Mouse (Mus musculus): ENCODE data around the gene Uvssa. TPM values are rescaled to one million over a fixed set of nuclear protein-coding genes. Genes with fewer than 3 reads are reported as not detected.

The Uvssa gene
- polyA plus RNA-seq, 1 experiment from 2014 or later = 12.0 TPM

GRCm38 (mm10) chr5:33343571-33343970 lies 34.8 kb upstream of the Uvssa start:
- Histone ChIP-seq H3K36me3 (ENCODE audit: control insufficient read depth, insufficient read depth, low read length) (0 out of 2 replicates have a peak, but pooled peaks cover 7% of the 10 kb centered on the region), H3K4me3 (ENCODE audit: low read depth, low read length) (no peak overlapping the region), H3K4me1 (ENCODE audit: control insufficient read depth, insufficient read depth, low read length) (no peaks in the 10 kb centered on the region), H3K9ac (replicated peaks; ENCODE audit: low read depth, low read length) (no peak overlapping the region), H3K4me2 (replicated peaks; ENCODE audit: low read depth, low read length) (no peak overlapping the region), H3K27ac (ENCODE audit: low read length) (no peak overlapping the region), H3K9me3 (ENCODE audit: control insufficient read depth, low read depth, low read length) (no peaks in the 10 kb centered on the region), H3K27me3 (ENCODE audit: control insufficient read depth, insufficient read depth, low read length) (no peaks in the 10 kb centered on the region)
- no peak for ATAC-seq (ENCODE audit: insufficient number of reproducible peaks, insufficient read depth, low FRiP score, low read depth)

- Histone ChIP-seq H3K9ac (replicated peaks; ENCODE audit: low read depth, low read length) (no peak overlapping the region), H3K4me3 (ENCODE audit: low read depth, low read length) (no peak overlapping the region), H3K27ac (ENCODE audit: low read length) (no peak overlapping the region), H3K4me1 (ENCODE audit: control insufficient read depth, insufficient read depth, low read length) (no peaks in the 10 kb centered on the region), H3K4me2 (replicated peaks; ENCODE audit: low read depth, low read length) (no peak overlapping the region), H3K27me3 (ENCODE audit: control insufficient read depth, insufficient read depth, low read length) (no peaks in the 10 kb centered on the region), H3K9me3 (ENCODE audit: control insufficient read depth, low read depth, low read length) (no peaks in the 10 kb centered on the region), H3K36me3 (ENCODE audit: control insufficient read depth, insufficient read depth, low read length) (0 out of 2 replicates have a peak, but pooled peaks cover 7% of the 10 kb centered on the region)
- 90% methylated on average over 3 of the region's 3 CpGs for WGBS
- no peak for ATAC-seq (ENCODE audit: insufficient number of reproducible peaks, insufficient read depth, low FRiP score, low read depth)
Measured at GRCm38 (mm10) chr5:33344070-33344469, 34.3 kb upstream of the Uvssa start.

- H3K27ac ChIP-seq (ENCODE audit: low read length) = no peak overlapping the region
- no peak for ATAC-seq (ENCODE audit: insufficient number of reproducible peaks, insufficient read depth, low FRiP score, low read depth)
- no peak overlapping the region for H3K4me2 ChIP-seq (replicated peaks; ENCODE audit: low read depth, low read length)
- 71% methylated on average over 3 of the region's 3 CpGs for WGBS
- peaks cover 1% of the 10 kb centered on the region for H3K4me1 ChIP-seq (ENCODE audit: control insufficient read depth, insufficient read depth, low read length)
- H3K9ac ChIP-seq (replicated peaks; ENCODE audit: low read depth, low read length) = no peak overlapping the region
- no peaks in the 10 kb centered on the region for H3K27me3 ChIP-seq (ENCODE audit: control insufficient read depth, insufficient read depth, low read length)
- no peak overlapping the region for H3K4me3 ChIP-seq (ENCODE audit: low read depth, low read length)
- H3K36me3 ChIP-seq (ENCODE audit: control insufficient read depth, insufficient read depth, low read length) = 0 out of 2 replicates have a peak, but pooled peaks cover 7% of the 10 kb centered on the region
- no peaks in the 10 kb centered on the region for H3K9me3 ChIP-seq (ENCODE audit: control insufficient read depth, low read depth, low read length)
Measured at GRCm38 (mm10) chr5:33347620-33348019, 30.7 kb upstream of the Uvssa start.

GRCm38 (mm10) chr5:33349205-33349604 lies 29.1 kb upstream of the Uvssa start:
- H3K9me3 ChIP-seq (ENCODE audit: control insufficient read depth, low read depth, low read length) = no peaks in the 10 kb centered on the region
- no peak overlapping the region for H3K4me2 ChIP-seq (replicated peaks; ENCODE audit: low read depth, low read length)
- 0 out of 2 replicates have a peak, but pooled peaks cover 5% of the 10 kb centered on the region for H3K36me3 ChIP-seq (ENCODE audit: control insufficient read depth, insufficient read depth, low read length)
- 97% methylated on average over 5 of the region's 5 CpGs for WGBS
- no peak overlapping the region for H3K9ac ChIP-seq (replicated peaks; ENCODE audit: low read depth, low read length)
- H3K27me3 ChIP-seq (ENCODE audit: control insufficient read depth, insufficient read depth, low read length) = no peaks in the 10 kb centered on the region
- peaks cover 7% of the 10 kb centered on the region for H3K4me1 ChIP-seq (ENCODE audit: control insufficient read depth, insufficient read depth, low read length)
- H3K4me3 ChIP-seq (ENCODE audit: low read depth, low read length) = no peak overlapping the region
- no peak overlapping the region for H3K27ac ChIP-seq (ENCODE audit: low read length)
- no peak for ATAC-seq (ENCODE audit: insufficient number of reproducible peaks, insufficient read depth, low FRiP score, low read depth)

GRCm38 (mm10) chr5:33349706-33350105 lies 28.6 kb upstream of the Uvssa start:
- Histone ChIP-seq H3K9ac (replicated peaks; ENCODE audit: low read depth, low read length) (no peak overlapping the region), H3K4me1 (ENCODE audit: control insufficient read depth, insufficient read depth, low read length) (peaks cover 7% of the 10 kb centered on the region), H3K4me2 (replicated peaks; ENCODE audit: low read depth, low read length) (no peak overlapping the region), H3K9me3 (ENCODE audit: control insufficient read depth, low read depth, low read length) (no peaks in the 10 kb centered on the region), H3K4me3 (ENCODE audit: low read depth, low read length) (no peak overlapping the region), H3K27ac (ENCODE audit: low read length) (no peak overlapping the region), H3K27me3 (ENCODE audit: control insufficient read depth, insufficient read depth, low read length) (no peaks in the 10 kb centered on the region), H3K36me3 (ENCODE audit: control insufficient read depth, insufficient read depth, low read length) (0 out of 2 replicates have a peak, but pooled peaks cover under 1% of the 10 kb centered on the region)
- no peak for ATAC-seq (ENCODE audit: insufficient number of reproducible peaks, insufficient read depth, low FRiP score, low read depth)
- 76% methylated on average over 4 of the region's 4 CpGs for WGBS

- 82% methylated on average over 3 of the region's 3 CpGs for WGBS
- Histone ChIP-seq H3K4me3 (ENCODE audit: low read depth, low read length) (no peak overlapping the region), H3K9me3 (ENCODE audit: control insufficient read depth, low read depth, low read length) (no peaks in the 10 kb centered on the region), H3K36me3 (ENCODE audit: control insufficient read depth, insufficient read depth, low read length) (no peaks in the 10 kb centered on the region), H3K4me1 (ENCODE audit: control insufficient read depth, insufficient read depth, low read length) (peaks cover 7% of the 10 kb centered on the region), H3K27ac (ENCODE audit: low read length) (no peak overlapping the region), H3K27me3 (ENCODE audit: control insufficient read depth, insufficient read depth, low read length) (no peaks in the 10 kb centered on the region), H3K9ac (replicated peaks; ENCODE audit: low read depth, low read length) (no peak overlapping the region), H3K4me2 (replicated peaks; ENCODE audit: low read depth, low read length) (no peak overlapping the region)
- no peak for ATAC-seq (ENCODE audit: insufficient number of reproducible peaks, insufficient read depth, low FRiP score, low read depth)
Measured at GRCm38 (mm10) chr5:33351556-33352272, 26.6 kb upstream of the Uvssa start.

- H3K27ac ChIP-seq (ENCODE audit: low read length) = no peak overlapping the region
- H3K4me3 ChIP-seq (ENCODE audit: low read depth, low read length) = no peak overlapping the region
- H3K9me3 ChIP-seq (ENCODE audit: control insufficient read depth, low read depth, low read length) = no peaks in the 10 kb centered on the region
- H3K9ac ChIP-seq (replicated peaks; ENCODE audit: low read depth, low read length) = no peak overlapping the region
- no peaks in the 10 kb centered on the region for H3K36me3 ChIP-seq (ENCODE audit: control insufficient read depth, insufficient read depth, low read length)
- H3K4me1 ChIP-seq (ENCODE audit: control insufficient read depth, insufficient read depth, low read length) = peaks cover 7% of the 10 kb centered on the region
- no peaks in the 10 kb centered on the region for H3K27me3 ChIP-seq (ENCODE audit: control insufficient read depth, insufficient read depth, low read length)
- ATAC-seq (ENCODE audit: insufficient number of reproducible peaks, insufficient read depth, low FRiP score, low read depth) = no peak
- 75% methylated on average over 8 of the region's 8 CpGs for WGBS
- no peak overlapping the region for H3K4me2 ChIP-seq (replicated peaks; ENCODE audit: low read depth, low read length)
Measured at GRCm38 (mm10) chr5:33352273-33352645, 26.1 kb upstream of the Uvssa start.

- Histone ChIP-seq H3K27ac (ENCODE audit: low read length) (no peak overlapping the region), H3K36me3 (ENCODE audit: control insufficient read depth, insufficient read depth, low read length) (no peaks in the 10 kb centered on the region), H3K27me3 (ENCODE audit: control insufficient read depth, insufficient read depth, low read length) (no peaks in the 10 kb centered on the region), H3K4me1 (ENCODE audit: control insufficient read depth, insufficient read depth, low read length) (peaks cover 7% of the 10 kb centered on the region), H3K9me3 (ENCODE audit: control insufficient read depth, low read depth, low read length) (no peaks in the 10 kb centered on the region), H3K4me3 (ENCODE audit: low read depth, low read length) (no peak overlapping the region), H3K9ac (replicated peaks; ENCODE audit: low read depth, low read length) (no peak overlapping the region), H3K4me2 (replicated peaks; ENCODE audit: low read depth, low read length) (no peak overlapping the region)
- no peak for ATAC-seq (ENCODE audit: insufficient number of reproducible peaks, insufficient read depth, low FRiP score, low read depth)
- 58% methylated on average over 3 of the region's 3 CpGs for WGBS
Measured at GRCm38 (mm10) chr5:33353011-33353410, 25.3 kb upstream of the Uvssa start.

GRCm38 (mm10) chr5:33357494-33357893 lies 20.9 kb upstream of the Uvssa start:
- Histone ChIP-seq H3K4me3 (ENCODE audit: low read depth, low read length) (no peak overlapping the region), H3K27ac (ENCODE audit: low read length) (no peak overlapping the region), H3K4me2 (replicated peaks; ENCODE audit: low read depth, low read length) (no peak overlapping the region), H3K27me3 (ENCODE audit: control insufficient read depth, insufficient read depth, low read length) (no peaks in the 10 kb centered on the region), H3K36me3 (ENCODE audit: control insufficient read depth, insufficient read depth, low read length) (peaks cover 36% of the 10 kb centered on the region), H3K4me1 (ENCODE audit: control insufficient read depth, insufficient read depth, low read length) (peaks cover 7% of the 10 kb centered on the region; the same call in 1 of the 2 replicates), H3K9me3 (ENCODE audit: control insufficient read depth, low read depth, low read length) (no peaks in the 10 kb centered on the region), H3K9ac (replicated peaks; ENCODE audit: low read depth, low read length) (no peak overlapping the region)
- ATAC-seq (ENCODE audit: insufficient number of reproducible peaks, insufficient read depth, low FRiP score, low read depth) = no peak
- WGBS = 90% methylated on average over 1 of the region's 1 CpGs

Data from stomach, embryonic 14.5 days (tissue).